ENCODE assay signal across 22 mouse cellular contexts in the genomic region with DNA sequence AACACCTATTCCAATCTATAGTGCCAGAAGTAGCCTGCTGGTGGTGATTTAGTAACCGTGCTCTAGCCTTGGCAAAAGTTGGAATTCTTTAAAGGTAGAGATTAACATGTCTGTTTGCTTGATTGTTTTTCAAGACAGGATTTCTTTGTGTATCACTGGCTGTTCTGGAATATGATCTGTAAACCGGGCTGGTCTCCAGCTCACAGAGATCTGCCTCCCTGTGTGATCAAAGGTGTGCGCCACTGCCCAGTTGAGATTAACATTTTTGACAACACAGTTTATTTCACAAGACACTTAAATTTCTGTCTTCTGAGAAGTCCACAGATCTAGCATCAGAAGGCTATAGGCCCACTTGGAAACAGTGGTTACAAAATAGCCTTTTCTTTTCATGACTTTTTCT. TPM values are rescaled to one million over a fixed set of nuclear protein-coding genes. Genes with fewer than 3 reads are reported as not detected.
DNase-seq lines count a peak whose midpoint lies in the region; ATAC-seq and TF ChIP-seq lines count a peak whose summit lies in the region.
"Had no signal": no experiment of that assay in that cellular context is flagged by ENCODE, and none has a peak within 500 bp of the region (broad histone marks: within the 10 kb centered on the region; RNA-seq: fewer than 3 reads in every experiment).

No protein-coding gene starts in this region.

- H3K4me1 ChIP-seq in erythroblast, embryonic 14.5 days (ENCODE audit: control insufficient read depth) = peaks cover 97% of the 10 kb centered on the region
- H3K4me1 ChIP-seq in MEL (ENCODE audit: control insufficient read depth in 1 of 2, insufficient read depth in 2 of 2, low read length in 2 of 2) = peaks cover 11 to 37% of the 10 kb centered on the region in 2 experiments
- H3K4me1 ChIP-seq in liver, embryonic 14.5 days (replicated peaks; ENCODE audit: control insufficient read depth in 2 of 2, insufficient read depth in 2 of 2, low read length in 1 of 2) = peaks cover 67 to 76% of the 10 kb centered on the region in 2 experiments

- peak overlapping the region; percentile 41 for H3K4me3 ChIP-seq in erythroblast, embryonic 14.5 days (replicated peaks)
- peak overlapping the region in 1 of 2 experiments; percentile 45; a peak in 2 of 4 replicates for H3K4me3 ChIP-seq in MEL (ENCODE audit: control insufficient read depth in 1 of 2, insufficient read depth in 1 of 2, low read depth in 2 of 2, low read length in 2 of 2)
- no peak overlapping the region for H3K4me3 ChIP-seq in liver, embryonic 14.5 days (ENCODE audit: insufficient read depth in 1 of 2, low read depth in 2 of 2, low read length in 2 of 2)
- H3K4me3 ChIP-seq: embryonic facial prominence, embryonic 10.5 days; forebrain, embryonic 12.5 days; heart, adult 2 months; hindbrain, embryonic 12.5 days had no signal

- ATAC-seq in erythroblast, adult 5-6 weeks (replicated peaks; ENCODE audit: low FRiP score, poor library complexity, severe bottlenecking) = no peak
- ATAC-seq in liver, embryonic 14.5 days (ENCODE audit: insufficient read depth) = peak; percentile 14; the same call in 1 of the 2 replicates
- peak; percentile 2; the same call in 1 of the 2 replicates for ATAC-seq in megakaryocyte progenitor cell, adult 5-6 weeks (replicated peaks; ENCODE audit: poor library complexity)
- ATAC-seq: CD4-positive, CD25-positive, alpha-beta regulatory T cell, adult 4 months; forebrain, embryonic 16.5 days; hindbrain, embryonic 16.5 days; inflammation-experienced regulatory T-cells, adult 6 months had no signal

- no peak for TF ChIP-seq POLR2A in MEL (IDR thresholded peaks at IDR 0.05; ENCODE audit: control insufficient read depth in 1 of 2, insufficient read depth in 1 of 2, low read depth in 1 of 2, low read length in 2 of 2, poor library complexity in 1 of 2)

- TF ChIP-seq RAD21 in MEL (IDR thresholded peaks at IDR 0.05; ENCODE audit: low read depth, low read length) = no peak

- peak overlapping the region; percentile 20; the same call in 1 of the 2 replicates for H3K27ac ChIP-seq in MEL (ENCODE audit: control insufficient read depth, low read depth, low read length)
- peak overlapping the region; percentile 49 for H3K27ac ChIP-seq in liver, embryonic 14.5 days
- H3K27ac ChIP-seq: embryonic facial prominence, embryonic 10.5 days; forebrain, embryonic 12.5 days; heart, adult 2 months; hindbrain, embryonic 12.5 days had no signal

- DNase-seq in MEL (ENCODE audit: low read depth, low spot score) = peak; percentile 29
- peak in 1 of 3 experiments; percentile 30 for DNase-seq in liver, embryonic 14.5 days (ENCODE audit: low read depth in 3 of 3, low spot score in 3 of 3)
- no peak for DNase-seq in embryo, embryonic 9.5 days (ENCODE audit: extremely low spot score)
- no peak for DNase-seq in gastrocnemius, adult 18-20 months (ENCODE audit: low spot score)
- DNase-seq: adrenal gland, postnatal 10 days; B cell, adult 2 months; cerebellum, adult 11-12 months; cerebellum, adult 9-11 months; cerebellum, postnatal 36 days; heart, adult 2 months; heart, postnatal 36 days had no signal

- TF ChIP-seq EP300 in MEL (IDR thresholded peaks at IDR 0.05; ENCODE audit: low read depth in 1 of 2, low read length in 2 of 2) = no peak
- no peak for TF ChIP-seq EP300 in liver, embryonic 14.5 days (IDR thresholded peaks at IDR 0.05; ENCODE audit: low read depth)

- H3K9ac ChIP-seq in MEL (ENCODE audit: control insufficient read depth, low read depth, low read length, poor library complexity, severe bottlenecking) = no peak overlapping the region; the same call in 1 of the 2 replicates
- H3K9ac ChIP-seq in liver, embryonic 14.5 days (replicated peaks) = no peak overlapping the region
- H3K9ac ChIP-seq: forebrain, embryonic 12.5 days; hindbrain, embryonic 12.5 days had no signal

- H3K4me2 ChIP-seq in liver, embryonic 14.5 days (ENCODE audit: low read depth) = peak overlapping the region; percentile 89
- H3K4me2 ChIP-seq: forebrain, embryonic 12.5 days; hindbrain, embryonic 12.5 days had no signal

- peaks cover 5% of the 10 kb centered on the region for H3K36me3 ChIP-seq in erythroblast, embryonic 14.5 days (ENCODE audit: control insufficient read depth)
- H3K36me3 ChIP-seq in MEL (ENCODE audit: control insufficient read depth in 1 of 2, insufficient read depth in 2 of 2, low read length in 2 of 2) = peaks cover under 1 to 41% of the 10 kb centered on the region in 2 experiments; a peak in 3 of 4 replicates
- H3K36me3 ChIP-seq in liver, embryonic 14.5 days (replicated peaks; ENCODE audit: control insufficient read depth, insufficient read depth, low read depth) = no peaks in the 10 kb centered on the region
- H3K36me3 ChIP-seq: forebrain, embryonic 12.5 days; hindbrain, embryonic 12.5 days had no signal

- TF ChIP-seq CTCF in MEL (IDR thresholded peaks at IDR 0.05 in 2 of 3, conservative IDR thresholded peaks at IDR 0.05 in 1 of 3; ENCODE audit: control insufficient read depth in 1 of 3, insufficient read depth in 1 of 3, low read depth in 2 of 3, low read length in 3 of 3, poor library complexity in 1 of 3, severe bottlenecking in 1 of 3) = no peak
- no peak for TF ChIP-seq CTCF in liver, embryonic 14.5 days (IDR thresholded peaks at IDR 0.05; ENCODE audit: low read depth)

- no peaks in the 10 kb centered on the region for H3K9me3 ChIP-seq in erythroblast, embryonic 14.5 days (ENCODE audit: control insufficient read depth, low read length)
- no peaks in the 10 kb centered on the region for H3K9me3 ChIP-seq in MEL (replicated peaks; ENCODE audit: insufficient read depth, low read length)
- no peaks in the 10 kb centered on the region for H3K9me3 ChIP-seq in liver, embryonic 14.5 days (ENCODE audit: control insufficient read depth, low read length)
- H3K9me3 ChIP-seq: embryonic facial prominence, embryonic 10.5 days; forebrain, embryonic 12.5 days; G1E; hindbrain, embryonic 12.5 days had no signal

- H3K79me2 ChIP-seq in MEL (ENCODE audit: control insufficient read depth, insufficient read depth, low read length, poor library complexity) = peaks cover 30% of the 10 kb centered on the region

- WGBS in liver, embryonic 14.5 days (ENCODE audit: insufficient replicate concordance) = 35% methylated on average over 3 of the region's 3 CpGs

- H3K27me3 ChIP-seq in erythroblast, embryonic 14.5 days (ENCODE audit: control insufficient read depth) = no peaks in the 10 kb centered on the region
- H3K27me3 ChIP-seq in MEL (ENCODE audit: control insufficient read depth in 1 of 2, insufficient read depth in 2 of 2, low read length in 2 of 2) = no peaks in the 10 kb centered on the region
- no peaks in the 10 kb centered on the region for H3K27me3 ChIP-seq in liver, embryonic 14.5 days (ENCODE audit: control insufficient read depth, insufficient read depth, low read length)

TF ChIP-seq in MEL, 35 proteins besides CTCF, POLR2A, EP300 and RAD21:
- TF ChIP-seq TAL1 (IDR thresholded peaks at IDR 0.05; ENCODE audit: low read length) (0 out of 2 replicates have a peak, but pooled peaks have one; percentile 13), NELFE (IDR thresholded peaks at IDR 0.05; ENCODE audit: low read depth, low read length) (no peak)

RNA-seq across cellular contexts. Expression of a gene that starts 1.9 kb away (rescaled TPM):
- polyA plus RNA-seq in erythroblast, embryonic 14.5 days (2012) = 1.5 and 1.8 TPM in 2 replicates
- 41.2 and 61.1 TPM in 2 replicates for total RNA-seq in erythroblast, adult 5-6 weeks (2015; ENCODE audit: low replicate concordance)
- 40.3 and 63.1 TPM in 2 replicates for total RNA-seq in erythroblast, adult 5-6 weeks (2017; ENCODE audit: low replicate concordance)
- total RNA-seq in MEL (2012; rRNA removed) = 155 and 210 TPM in 2 replicates
- 100 to 1,000 TPM in 1 of 2 experiments, not detected in 1; 300 TPM for polyA plus RNA-seq in MEL (2012; ENCODE audit: insufficient read depth in 1 of 2, insufficient read length in 2 of 2, low read depth in 1 of 2, low replicate concordance in 2 of 2, missing spikeins in 1 of 2)
- polyA plus RNA-seq in liver, embryonic 14.5 days (2012; rRNA removed) = 63.6 and 106 TPM in 2 replicates
- 341 and 350 TPM in 2 replicates for polyA plus RNA-seq in liver, embryonic 14.5 days (2014; fragmentation: Nextera tagmentation; extraction: Ambion mirVana)
- 292 and 298 TPM in 2 replicates for total RNA-seq in megakaryocyte progenitor cell, adult 5-6 weeks (2015)
- total RNA-seq in megakaryocyte progenitor cell, adult 5-6 weeks (2017) = 334 and 393 TPM in 2 replicates
- 100 to 1,000 TPM; 128 to 131 TPM for total RNA-seq in gastrocnemius, adult 18-20 months (2021)
